Mouse (Mus musculus) heart, postnatal 36 days (tissue): ENCODE measurements around the gene Timm13. TPM values are rescaled to one million over a fixed set of nuclear protein-coding genes. Genes with fewer than 3 reads are reported as not detected.

ENCODE experiments used
- DNase-seq, 2 experiments: peaks; one replicate each; pipeline ENCODE4 v3.0.0; 2021 to 2022
- intact Hi-C: fragments of 180-260 bp; cut with DNase I; formaldehyde crosslinking; loops from one replicate; pipeline ENCODE4 v1.15.1; 2025
- total RNA-seq, 2 experiments: library from RNA; stranded (reverse); gene quantifications; 2 replicates each; pipeline ENCODE4 v1.2.3; 2021

Gene Timm13
- total RNA-seq, 2 experiments from 2014 or later: 129 to 145 TPM

- DNase-seq: peak in 1 of 2 experiments; percentile 61
- intact Hi-C loops: no loop called here
Observed at GRCm38 (mm10) chr10:80933421-80933979, 32.7 kb upstream of the Timm13 start.

GRCm38 (mm10) chr10:80932700-80933420, 32.1 kb upstream of the Timm13 start:
- DNase-seq: no peak
- intact Hi-C loops: no loop called here

- intact Hi-C loops: no loop called here
- DNase-seq: peak in 1 of 2 experiments; percentile 41
Observed at GRCm38 (mm10) chr10:80932206-80932605, 31.4 kb upstream of the Timm13 start.

- no peak for DNase-seq
- intact Hi-C loops: no loop called here
Observed at GRCm38 (mm10) chr10:80931695-80932094, 30.9 kb upstream of the Timm13 start.

GRCm38 (mm10) chr10:80931153-80931671, 30.4 kb upstream of the Timm13 start:
- DNase-seq: peak in 1 of 2 experiments; percentile 66

GRCm38 (mm10) chr10:80930361-80931152, 29.8 kb upstream of the Timm13 start:
- intact Hi-C loops: loop anchor here (1.0 kb wide), 1 partner anchor 25 kb away; no protein-coding TSS in a partner anchor
- peak; percentile 42 to 52 for DNase-seq

More at GRCm38 (mm10) chr10:80931153-80931671, 30.4 kb upstream of the Timm13 start:
- intact Hi-C loops: no loop called here

- intact Hi-C loops: loop anchor here (1.0 to 5.0 kb wide), 2 partner anchors 26 to 42 kb away; no protein-coding TSS in a partner anchor
Observed at GRCm38 (mm10) chr10:80929299-80930226, 28.8 kb upstream of the Timm13 start, which contains the start of gene Gadd45b. Gene Gadd45b, plus strand, starts transcription at chr10:80930073.

GRCm38 (mm10) chr10:80928586-80929298, 28.0 kb upstream of the Timm13 start:
- peak; percentile 90 to 91 for DNase-seq
- intact Hi-C loops: loop anchor here (1.0 to 5.0 kb wide), 2 partner anchors 41 to 60 kb away; no protein-coding TSS in a partner anchor

More at GRCm38 (mm10) chr10:80929299-80930226, 28.8 kb upstream of the Timm13 start, which contains the start of gene Gadd45b:
- peak; percentile 97 to 98 for DNase-seq

- no peak for DNase-seq
- intact Hi-C loops: loop anchor here (5.0 kb wide), 1 partner anchor 38 kb away; no protein-coding TSS in a partner anchor
Observed at GRCm38 (mm10) chr10:80925472-80925871, 24.7 kb upstream of the Timm13 start.

GRCm38 (mm10) chr10:80921923-80922322, 21.2 kb upstream of the Timm13 start:
- DNase-seq: no peak
- intact Hi-C loops: no loop called here

GRCm38 (mm10) chr10:80917779-80918434, 17.1 kb upstream of the Timm13 start, which contains the start of gene Lmnb2:
Gene Lmnb2, minus strand, starts transcription at chr10:80918245.
- peak; percentile 69 to 75 for DNase-seq
- intact Hi-C loops: no loop called here

GRCm38 (mm10) chr10:80917336-80917778, 16.6 kb upstream of the Timm13 start:
- no peak for DNase-seq
- intact Hi-C loops: no loop called here

GRCm38 (mm10) chr10:80915736-80916135, 15.0 kb upstream of the Timm13 start:
- DNase-seq: no peak
- intact Hi-C loops: no loop called here

GRCm38 (mm10) chr10:80915260-80915659, 14.5 kb upstream of the Timm13 start:
- intact Hi-C loops: no loop called here
- DNase-seq: no peak

- DNase-seq: no peak
- intact Hi-C loops: no loop called here
Observed at GRCm38 (mm10) chr10:80914253-80914656, 13.5 kb upstream of the Timm13 start.

- DNase-seq: no peak
- intact Hi-C loops: no loop called here
Observed at GRCm38 (mm10) chr10:80913364-80914011, 12.7 kb upstream of the Timm13 start.

GRCm38 (mm10) chr10:80911891-80912290, 11.1 kb upstream of the Timm13 start:
- intact Hi-C loops: no loop called here
- DNase-seq: no peak

GRCm38 (mm10) chr10:80911354-80911753, 10.6 kb upstream of the Timm13 start:
- intact Hi-C loops: no loop called here
- DNase-seq: no peak
